Mouse (Mus musculus) embryo, embryonic 9.5 days (tissue): ENCODE measurements around the gene Fbxl4.
"Not testable (repeated sequence)": the region's sequence is repeated elsewhere in the genome, so short reads cannot be mapped to it uniquely, and the experiment has no call there.

Source experiments
- DNase-seq: peaks from one replicate; pipeline ENCODE4 v3.0.0-alpha.2; 2017; ENCODE audit errors: extremely low spot score

Gene Fbxl4

DNA sequence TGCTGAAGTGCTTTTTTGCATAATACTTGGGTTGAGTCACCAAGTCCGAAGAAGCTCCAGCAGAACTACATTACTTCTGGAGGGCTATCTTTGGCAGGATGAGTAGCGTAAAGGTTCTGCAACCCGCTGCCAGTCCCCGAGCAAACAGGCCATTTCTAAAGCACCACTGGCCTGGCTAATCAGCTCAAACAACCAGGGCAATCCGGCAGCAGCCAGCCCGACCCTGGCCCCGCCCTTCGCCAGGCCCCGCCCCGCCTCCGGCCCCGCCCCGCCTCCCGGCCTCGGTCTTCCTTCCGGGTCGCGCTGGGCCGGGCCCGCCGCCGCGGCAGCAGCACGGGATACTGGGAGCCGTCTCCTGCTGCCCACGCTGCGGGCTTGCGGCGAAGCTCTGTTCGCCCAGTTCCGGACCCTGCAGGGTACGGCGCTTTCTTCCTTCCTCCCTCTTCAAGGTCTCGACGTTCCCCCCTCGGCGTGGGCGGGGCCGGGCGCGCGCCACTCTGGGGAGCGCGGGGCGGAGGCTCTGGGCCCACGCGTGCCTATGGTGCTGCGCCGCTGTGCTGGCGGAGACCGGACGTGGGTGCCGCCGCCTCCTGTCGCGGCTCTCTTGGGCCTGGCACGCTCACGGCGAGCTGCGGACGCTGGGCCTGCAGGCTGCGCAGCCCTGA lies at the start of gene Fbxl4:
Gene Fbxl4, plus strand, starts transcription at position 278 of the 665 bp plus-strand sequence.
- peak; percentile 94 for DNase-seq

DNA sequence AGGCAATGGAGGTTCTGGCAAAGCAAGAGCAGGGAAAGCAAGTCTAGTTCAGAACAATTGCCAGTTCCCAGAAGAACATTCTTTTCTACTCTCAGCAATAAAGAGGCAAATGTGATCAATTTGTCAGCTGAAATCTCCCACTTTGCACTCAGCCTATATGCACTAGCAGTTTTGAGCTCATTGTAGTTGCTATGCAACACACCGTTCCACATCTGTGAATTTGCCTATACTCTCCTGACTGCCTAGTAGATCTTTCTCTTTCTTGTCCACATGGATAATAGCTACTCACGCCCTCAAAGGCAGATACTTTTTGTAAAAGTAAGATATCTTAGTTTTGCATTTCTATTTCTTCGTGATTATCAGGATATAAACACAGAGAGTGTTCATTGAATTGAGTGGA lies 42.8 kb upstream of the Fbxl4 start:
- DNase-seq, result no peak

DNA sequence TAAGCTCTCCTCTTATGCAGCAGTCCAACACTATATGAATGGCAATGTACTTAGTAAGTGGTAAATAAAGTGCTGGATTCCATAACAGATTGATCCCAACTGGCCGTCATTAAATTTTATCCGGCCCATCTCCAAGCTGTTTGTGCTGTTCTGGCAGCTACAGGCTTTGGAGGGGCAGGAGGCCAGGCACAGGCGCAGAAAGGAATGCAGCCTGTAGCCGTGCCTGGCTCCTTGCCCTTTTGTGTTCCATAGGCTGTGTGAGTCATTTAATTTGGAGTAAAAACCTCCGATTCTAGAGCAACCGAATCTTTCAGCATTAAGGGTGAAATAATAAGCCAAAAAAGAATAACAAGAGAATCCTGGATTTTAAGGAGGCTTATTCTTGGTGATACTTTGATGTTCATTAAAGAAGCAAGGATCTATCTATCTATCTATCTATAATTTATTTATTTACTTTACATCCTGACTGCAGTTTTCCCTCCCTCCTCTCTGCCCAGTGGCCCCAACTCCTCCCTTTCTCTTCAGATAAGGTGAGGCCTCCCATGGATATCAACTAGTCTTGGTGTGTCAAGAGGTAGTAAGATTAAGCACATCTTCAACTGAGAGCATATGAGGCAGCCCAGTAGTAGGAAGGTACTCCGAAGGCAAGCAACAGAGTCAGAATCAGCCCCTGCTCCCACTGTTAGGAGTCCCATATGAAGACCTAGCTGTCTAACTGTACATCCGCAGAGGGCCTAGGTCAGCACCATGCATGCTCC lies 14.3 kb upstream of the Fbxl4 start:
- no peak for DNase-seq

DNA sequence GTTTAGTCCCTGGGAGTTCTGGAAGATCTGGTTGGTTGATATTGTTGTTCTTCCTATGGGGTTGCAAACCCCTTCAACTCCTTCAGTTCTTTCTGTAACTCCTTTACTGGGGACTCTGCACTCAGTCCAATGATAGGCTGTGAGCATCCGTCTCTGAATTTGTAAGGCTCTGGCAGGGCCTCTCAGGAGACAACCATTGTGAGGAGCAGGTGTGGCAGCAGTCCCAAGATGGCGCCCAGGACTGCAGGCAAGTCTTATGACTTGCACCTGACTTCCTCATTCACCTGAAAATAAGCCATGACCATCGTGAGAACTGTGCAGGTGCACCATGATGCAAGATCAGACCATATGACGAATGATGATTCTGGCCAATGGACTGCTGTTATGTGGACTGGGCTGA lies 8.3 kb upstream of the Fbxl4 start:
- not testable (repeated sequence) for DNase-seq

DNA sequence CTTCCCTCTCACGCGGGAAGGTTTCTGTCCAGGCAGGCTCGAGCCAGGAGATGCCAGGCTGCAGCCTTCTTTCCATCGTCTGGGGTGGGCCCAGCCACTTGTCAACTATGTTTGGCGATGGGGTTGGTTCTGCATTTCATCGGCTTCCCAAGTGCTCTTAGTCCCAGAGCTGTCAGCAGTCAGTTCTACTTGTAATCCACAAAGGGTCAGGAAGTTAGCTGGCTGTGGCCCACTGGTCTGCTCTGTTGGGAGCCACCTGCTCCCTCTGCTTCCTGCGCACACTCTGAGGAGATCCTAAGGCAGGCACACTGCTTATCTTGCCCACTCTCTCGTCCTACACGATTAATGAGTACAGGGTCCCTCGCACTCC lies 573 bp downstream of the Fbxl4 start:
- peak; percentile 54 for DNase-seq

DNA sequence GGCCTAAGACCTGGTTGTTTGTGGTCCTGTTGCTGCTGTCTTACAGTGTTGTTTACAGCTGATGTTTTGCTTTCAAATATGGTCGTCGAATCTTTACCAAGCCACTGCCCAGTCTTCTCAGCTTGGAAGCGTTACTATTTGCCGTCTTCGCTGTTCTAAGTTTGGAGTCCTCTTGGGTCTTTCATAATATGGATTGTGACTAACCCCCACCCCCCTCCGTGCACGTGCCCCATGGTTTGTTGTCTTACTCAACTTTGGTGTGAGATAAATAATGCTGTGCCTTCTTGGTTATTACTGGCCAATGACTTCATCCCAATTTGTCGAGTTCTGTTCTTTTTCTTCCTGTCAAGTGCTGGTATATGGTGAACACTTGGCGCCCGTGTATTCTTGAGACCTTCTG lies 1.1 kb downstream of the Fbxl4 start:
- DNase-seq, result no peak

DNA sequence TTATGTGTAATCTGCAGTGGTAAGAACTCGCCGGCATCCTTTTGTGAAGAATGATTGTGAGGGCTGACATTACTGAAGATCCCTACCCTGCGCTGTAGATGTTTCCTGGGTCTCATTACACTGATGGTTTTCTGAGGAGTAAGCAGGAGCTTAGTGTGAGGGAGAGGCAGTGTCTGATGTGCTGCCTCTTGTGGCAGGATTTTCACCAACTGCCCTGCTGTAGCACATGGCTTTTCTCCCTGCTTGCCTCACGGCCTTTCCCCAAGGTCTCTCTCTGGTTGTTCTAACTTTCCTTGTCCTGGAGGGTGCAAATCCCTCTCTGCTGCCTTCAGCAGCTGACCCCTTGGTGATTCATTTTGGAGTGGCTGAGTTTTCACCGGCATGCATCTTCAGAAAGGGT lies 10.0 kb downstream of the Fbxl4 start:
- no peak for DNase-seq

DNA sequence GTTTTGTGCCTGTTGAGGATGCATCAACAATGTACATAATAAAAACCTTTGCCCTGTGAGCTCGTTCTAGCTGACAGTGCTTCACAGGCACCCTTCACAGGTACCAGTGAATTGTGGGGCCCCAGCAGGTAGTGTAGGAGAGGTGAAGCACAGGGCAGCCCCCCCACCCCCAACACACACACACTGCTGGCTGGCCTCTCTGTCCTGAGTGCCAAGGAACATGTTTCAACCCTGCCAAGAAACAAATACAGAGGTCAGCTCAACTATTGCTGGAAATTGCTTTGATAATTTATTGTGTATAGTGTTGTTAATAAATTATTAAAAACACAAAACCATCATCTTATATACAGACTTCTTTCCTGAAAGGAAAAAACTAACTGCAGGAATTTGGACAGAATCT lies 21.2 kb downstream of the Fbxl4 start:
- DNase-seq, result no peak

DNA sequence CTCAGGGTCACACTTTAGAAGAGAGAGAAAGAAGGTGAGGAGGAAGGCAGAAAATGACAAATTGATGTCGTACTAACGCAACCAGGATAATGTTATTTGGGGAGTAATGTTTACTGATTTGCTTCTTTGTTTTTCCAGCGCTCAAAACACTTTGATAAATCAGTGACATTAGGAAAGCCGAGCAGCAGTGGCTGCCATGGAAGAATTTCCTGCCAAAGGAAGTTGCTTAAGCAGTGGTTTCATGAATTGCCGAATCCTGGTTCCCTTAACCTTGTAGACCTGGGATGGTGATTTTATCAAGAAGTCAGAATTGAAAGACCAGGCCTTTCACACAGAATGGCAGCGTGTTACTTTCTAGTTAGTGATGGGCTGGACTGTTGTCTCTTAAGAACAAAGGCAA lies 23.3 kb downstream of the Fbxl4 start:
- no peak for DNase-seq

DNA sequence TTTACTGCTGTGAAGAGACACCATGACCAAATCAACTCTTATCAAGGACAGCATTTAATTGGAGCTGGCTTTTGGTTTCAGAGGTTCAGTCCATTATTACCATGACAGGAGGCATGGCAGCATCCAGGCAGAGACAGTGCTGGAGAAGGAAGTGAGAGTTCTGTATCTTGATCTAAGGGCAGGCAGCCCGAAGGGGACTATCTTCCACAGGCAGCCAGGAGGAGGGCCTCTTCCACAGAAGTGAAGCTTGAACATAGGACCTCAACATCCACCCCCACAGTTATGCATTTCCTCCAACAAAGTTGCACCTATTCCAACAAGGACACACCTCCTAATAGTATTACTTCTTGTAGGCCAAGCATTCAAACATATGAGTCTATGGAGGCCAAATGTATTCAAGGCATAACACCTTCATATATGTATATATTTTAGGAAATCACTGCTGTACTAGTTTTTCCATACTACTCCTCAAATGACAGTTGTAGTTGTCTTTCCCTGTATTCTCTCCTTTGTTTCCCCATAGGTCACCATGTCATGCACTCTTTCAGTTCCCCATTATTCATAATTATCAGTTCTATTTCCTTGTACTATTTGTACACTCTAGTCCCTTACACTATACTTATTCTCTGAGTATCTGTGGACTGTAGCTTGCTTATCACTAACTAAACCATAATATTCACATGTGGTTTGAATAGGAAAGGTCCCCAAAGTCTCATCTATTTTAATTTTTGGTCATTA lies 26.4 kb downstream of the Fbxl4 start:
- no peak for DNase-seq

DNA sequence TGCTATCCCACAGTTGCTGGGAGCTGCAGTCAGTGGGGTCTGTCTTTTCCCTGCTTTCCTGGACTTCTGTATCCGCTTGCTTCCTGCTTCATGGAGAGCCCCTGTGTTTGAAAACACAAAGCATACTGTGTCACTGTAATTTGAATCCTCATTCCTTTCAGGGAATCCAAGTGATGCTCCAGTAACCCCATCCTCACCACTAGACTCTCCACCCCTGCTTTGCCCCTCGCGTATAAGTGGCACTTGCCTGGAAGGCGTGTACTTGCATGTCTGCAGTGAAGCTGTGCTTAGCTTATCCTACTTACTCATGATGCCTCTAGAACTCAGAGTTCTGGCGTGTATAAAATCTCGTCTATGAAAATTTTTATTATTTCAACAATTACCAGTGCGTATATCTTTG lies 32.7 kb downstream of the Fbxl4 start:
- peak; percentile 19 for DNase-seq

DNA sequence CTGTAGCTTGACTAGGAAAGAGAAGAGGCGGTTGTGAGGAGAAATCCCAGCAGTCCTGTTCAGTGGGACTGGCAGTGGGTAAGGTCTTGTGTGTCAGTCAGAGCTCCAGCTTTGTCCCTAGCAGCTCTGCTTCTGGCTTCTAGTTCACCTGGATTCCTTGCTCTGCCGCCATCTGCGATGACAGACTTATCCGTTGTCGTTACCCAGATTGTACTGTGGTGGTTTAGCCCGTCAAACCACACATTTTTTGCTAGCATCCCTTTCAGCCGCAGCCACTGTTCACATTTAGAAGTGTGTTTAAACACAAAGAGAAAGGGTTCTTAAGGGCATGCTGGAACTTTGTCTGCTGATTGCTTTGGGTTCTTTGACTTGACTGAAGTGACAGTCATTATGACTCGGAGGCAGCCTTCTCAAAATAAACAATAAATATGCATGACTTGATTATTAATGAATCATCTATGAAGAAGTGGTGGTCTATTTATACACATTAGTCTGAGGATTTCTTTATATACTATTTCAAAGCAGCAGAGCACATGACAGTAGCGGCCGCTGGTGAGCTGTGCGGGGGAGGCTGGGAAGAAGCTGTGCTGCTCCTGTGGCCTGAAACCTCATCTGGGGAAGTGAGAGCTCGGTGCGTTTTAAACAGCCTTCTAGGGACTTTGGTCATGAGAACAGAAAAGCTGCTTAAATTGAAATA lies 35.6 kb downstream of the Fbxl4 start:
- DNase-seq, result no peak

DNA sequence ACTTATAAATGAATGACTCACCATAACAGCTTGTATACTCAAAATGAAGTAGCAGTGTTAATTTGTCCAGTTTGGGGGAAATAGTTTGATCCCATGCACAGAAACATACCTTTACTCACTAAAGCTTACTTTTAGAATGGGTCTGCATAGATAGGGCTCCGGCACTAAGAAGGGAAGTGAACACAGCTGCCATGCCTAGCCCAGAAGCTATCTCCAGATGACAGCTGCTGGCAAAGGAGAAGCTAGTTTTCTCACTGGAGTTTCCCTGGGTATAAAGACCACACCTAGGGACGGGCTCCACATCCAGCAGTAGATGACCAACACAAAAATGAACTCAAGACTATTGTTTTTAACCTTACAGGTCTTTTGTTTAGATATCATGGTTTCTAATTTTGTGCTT lies 38.1 kb downstream of the Fbxl4 start:
- DNase-seq, result no peak

DNA sequence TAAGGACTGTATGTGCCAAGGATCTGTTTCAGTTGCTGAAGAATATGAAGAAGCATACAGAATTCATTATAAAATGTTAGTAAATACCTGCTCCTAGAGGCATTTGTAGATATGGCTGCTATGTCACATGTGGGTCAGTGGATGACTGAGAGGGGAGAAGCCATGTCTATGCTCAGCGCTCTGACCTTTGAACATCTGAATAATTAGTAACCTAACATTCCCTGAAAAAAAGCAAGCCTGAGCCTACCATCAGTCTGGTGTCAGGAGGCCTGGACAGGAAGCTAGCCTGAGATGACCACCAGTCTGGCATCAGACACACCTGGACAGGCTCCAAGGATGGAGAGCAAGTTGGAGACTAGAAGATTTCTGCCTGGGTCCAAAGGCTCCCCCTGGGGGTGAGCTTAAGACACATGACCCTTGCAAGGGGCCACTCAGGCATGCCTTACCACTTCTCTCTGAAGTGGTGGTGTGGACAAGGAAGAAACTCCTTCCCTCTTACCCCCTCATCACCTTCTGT lies 39.2 kb downstream of the Fbxl4 start:
- no peak for DNase-seq

DNA sequence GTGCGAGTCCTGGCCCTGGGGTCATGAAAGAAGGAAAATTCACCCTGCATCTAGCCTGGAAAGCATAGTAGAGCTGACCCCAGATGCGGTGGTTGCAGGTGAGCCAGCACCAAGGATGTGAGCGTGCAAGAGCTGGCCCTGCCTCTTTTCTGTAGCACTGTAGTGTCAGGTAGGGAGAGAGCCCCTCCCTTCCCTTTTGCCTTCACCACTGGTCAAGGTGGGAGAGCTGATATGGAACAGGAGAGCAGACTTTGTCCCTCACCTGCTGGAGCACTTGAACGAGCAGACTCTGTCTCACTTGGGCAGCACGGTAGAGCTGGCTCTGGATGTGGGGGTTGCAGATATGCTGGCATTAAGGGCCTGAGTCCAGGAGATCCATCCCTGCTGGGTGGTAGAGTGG lies 39.7 kb downstream of the Fbxl4 start:
- DNase-seq, result no peak

DNA sequence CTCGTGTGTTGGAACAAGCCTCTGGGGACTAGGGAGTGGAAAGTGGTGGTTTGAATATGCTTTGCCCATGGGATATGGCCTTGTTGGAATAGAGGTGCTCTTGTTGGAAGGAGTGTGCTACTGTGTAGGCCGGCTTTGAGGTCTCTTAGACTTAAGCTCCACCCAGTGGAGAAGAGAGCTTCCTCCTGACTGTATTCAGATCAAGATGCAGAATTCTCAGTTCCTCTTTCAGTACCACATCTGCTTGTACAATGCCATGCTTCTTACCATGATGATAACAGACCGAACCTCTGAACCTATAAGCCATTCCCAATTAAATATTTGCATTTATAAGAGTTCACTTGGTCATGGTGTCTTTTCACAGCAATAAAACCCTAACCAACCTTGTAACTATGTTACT lies 44.7 kb downstream of the Fbxl4 start:
- DNase-seq, result no peak

DNA sequence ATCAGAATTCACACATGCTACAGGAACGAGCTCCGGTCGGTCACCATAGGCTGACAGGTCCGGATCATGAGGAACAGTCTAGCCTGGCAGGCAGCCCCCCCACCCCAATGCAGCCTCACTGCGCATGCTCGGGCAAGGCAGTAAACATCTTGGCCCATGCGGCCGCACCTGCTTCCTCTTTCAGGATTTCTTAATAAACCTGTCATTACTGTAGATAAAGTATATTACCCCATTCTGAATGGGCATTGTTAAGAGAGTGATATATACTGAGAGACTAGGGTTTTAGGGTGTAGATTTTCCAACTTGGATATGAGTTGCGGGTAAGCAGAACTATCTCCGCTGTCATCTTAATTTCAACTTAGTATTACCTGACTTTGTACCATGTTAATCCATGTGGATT lies 45.6 kb downstream of the Fbxl4 start:
- no peak for DNase-seq

DNA sequence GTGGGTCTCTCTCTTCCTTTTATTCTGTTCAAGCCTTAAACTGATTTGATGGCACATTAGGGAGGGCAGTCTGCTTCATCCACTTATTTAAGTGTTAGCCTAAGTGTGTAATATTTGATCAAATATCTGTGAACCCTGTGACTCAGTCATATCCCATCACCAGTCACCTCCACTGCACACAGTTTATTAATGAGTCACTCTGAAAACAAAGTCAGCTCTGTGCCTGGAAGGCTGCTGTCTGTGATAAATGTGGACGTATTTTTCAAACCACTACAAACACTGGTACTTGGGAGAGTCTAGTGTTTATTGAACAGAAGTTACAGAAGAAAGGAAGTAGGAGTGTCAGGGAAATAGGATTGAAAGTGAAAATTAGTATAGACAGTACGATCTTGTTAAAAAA lies 63.3 kb downstream of the Fbxl4 start:
- DNase-seq, result no peak

DNA sequence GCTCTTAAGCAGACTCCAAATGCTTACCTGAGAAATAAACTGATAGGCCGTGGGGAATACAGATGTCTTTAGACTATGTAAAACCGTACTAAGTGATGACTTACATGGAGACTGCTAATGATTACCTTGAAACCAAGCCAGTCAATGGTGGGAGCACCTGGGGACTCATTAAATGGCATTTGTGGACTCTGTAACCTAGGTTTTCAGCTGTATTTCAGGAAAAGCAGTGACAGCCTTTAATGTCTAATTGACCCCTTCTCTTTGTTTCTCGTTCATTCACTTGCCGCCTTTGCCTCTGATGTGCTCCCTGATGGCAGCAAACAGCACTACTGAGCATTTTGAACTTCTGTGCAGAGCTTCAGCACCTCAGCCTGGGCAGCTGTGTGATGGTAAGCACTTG lies 65.1 kb downstream of the Fbxl4 start:
- no peak for DNase-seq

DNA sequence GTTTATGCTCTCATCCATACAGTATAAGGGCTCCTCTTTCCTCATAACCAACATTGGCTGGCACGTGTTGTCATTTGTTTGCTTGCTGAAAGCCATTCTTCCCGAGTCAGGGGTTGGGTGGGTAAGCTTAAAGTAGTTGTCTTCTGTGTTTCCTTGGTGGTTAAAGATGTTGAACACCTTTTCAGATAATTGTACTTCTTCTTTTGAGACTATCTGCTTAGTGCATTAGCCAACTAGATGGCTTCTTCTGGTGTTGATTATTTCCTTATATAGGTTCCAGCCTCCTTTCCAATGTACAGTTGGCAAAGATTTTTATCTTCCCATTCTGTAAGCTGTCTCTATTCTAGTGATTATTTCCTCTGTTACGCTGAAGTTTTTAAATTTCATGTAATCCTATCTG lies 70.8 kb downstream of the Fbxl4 start:
- no peak for DNase-seq

DNA sequence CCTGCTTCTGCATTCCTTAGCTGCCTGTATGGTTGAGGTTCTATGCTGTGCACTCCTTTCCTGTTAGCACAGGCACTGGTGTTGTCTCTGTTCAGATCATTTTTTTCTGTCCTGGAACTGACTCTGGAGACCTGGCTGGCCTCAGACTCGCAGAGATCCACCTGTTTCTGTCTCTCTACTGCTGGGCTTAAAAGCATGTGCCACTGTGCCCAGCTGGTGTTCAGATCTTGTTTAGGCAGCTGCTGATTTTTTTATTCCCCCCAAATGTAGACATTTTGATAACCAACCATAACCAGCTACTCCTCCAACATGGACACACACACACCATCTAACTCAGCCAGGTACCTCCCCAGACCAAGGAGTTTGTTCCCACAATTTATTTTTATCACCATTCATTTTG lies 112.2 kb downstream of the Fbxl4 start:
- DNase-seq, result no peak
